Mouse (Mus musculus) lung, postnatal 25 days (tissue): ENCODE data around the gene Fam168a.

ENCODE experiments used
- DNase-seq: peaks from one replicate; pipeline ENCODE4 v3.0.0; 2022; ENCODE audit warnings: low spot score

Gene Fam168a

GRCm38 (mm10) chr7:100780192-100780591, 73.8 kb downstream of the Fam168a start:
- no peak for DNase-seq

GRCm38 (mm10) chr7:100784650-100785049, 78.2 kb downstream of the Fam168a start:
- no peak for DNase-seq

GRCm38 (mm10) chr7:100785426-100785825, 79.0 kb downstream of the Fam168a start:
- DNase-seq, result no peak

GRCm38 (mm10) chr7:100786078-100786477, 79.6 kb downstream of the Fam168a start:
- DNase-seq, result no peak

GRCm38 (mm10) chr7:100788291-100788690, 81.9 kb downstream of the Fam168a start:
- no peak for DNase-seq

- DNase-seq, result peak; percentile 31
These were observed 92.4 kb downstream of the Fam168a start for GRCm38 (mm10) chr7:100798810-100799209.

- no peak for DNase-seq
These were observed 99.0 kb downstream of the Fam168a start for GRCm38 (mm10) chr7:100805391-100805790.

- no peak for DNase-seq
These were observed 105.5 kb downstream of the Fam168a start for GRCm38 (mm10) chr7:100811912-100812311.

- no peak for DNase-seq
These were observed 106.2 kb downstream of the Fam168a start for GRCm38 (mm10) chr7:100812641-100813040.

GRCm38 (mm10) chr7:100815900-100816570, 109.6 kb downstream of the Fam168a start:
- no peak for DNase-seq

- DNase-seq, result no peak
These were observed 110.5 kb downstream of the Fam168a start for GRCm38 (mm10) chr7:100816759-100817441.

GRCm38 (mm10) chr7:100817442-100817760, 111.0 kb downstream of the Fam168a start:
- no peak for DNase-seq

- no peak for DNase-seq
These were observed 112.1 kb downstream of the Fam168a start for GRCm38 (mm10) chr7:100818401-100819064.

GRCm38 (mm10) chr7:100824661-100825060, 118.2 kb downstream of the Fam168a start:
- no peak for DNase-seq

- no peak for DNase-seq
These were observed 122.1 kb downstream of the Fam168a start for GRCm38 (mm10) chr7:100828549-100828948.

GRCm38 (mm10) chr7:100833859-100834258, 127.4 kb downstream of the Fam168a start:
- DNase-seq, result no peak

GRCm38 (mm10) chr7:100835168-100835567, 128.7 kb downstream of the Fam168a start:
- no peak for DNase-seq

GRCm38 (mm10) chr7:100835711-100836110, 129.3 kb downstream of the Fam168a start:
- DNase-seq, result no peak

- DNase-seq, result no peak
These were observed 130.2 kb downstream of the Fam168a start for GRCm38 (mm10) chr7:100836657-100837056.

GRCm38 (mm10) chr7:100837701-100838100, 131.3 kb downstream of the Fam168a start:
- DNase-seq, result no peak

- DNase-seq, result no peak
These were observed 133.4 kb downstream of the Fam168a start for GRCm38 (mm10) chr7:100839632-100840402.

- no peak for DNase-seq
These were observed 134.5 kb downstream of the Fam168a start for GRCm38 (mm10) chr7:100840906-100841305.
